Mouse (Mus musculus) left cerebral cortex, postnatal 36 days (tissue): Measurements from ENCODE around the gene Nlrc5. TPM values are rescaled to one million over a fixed set of nuclear protein-coding genes. Genes with fewer than 3 reads are reported as not detected.

ENCODE experiments used
- DNase-seq, 2 experiments: peaks; one replicate each; pipeline ENCODE4 v3.0.0; 2021 to 2022; ENCODE audit warnings: low spot score in 2 of 2, mixed read lengths in 1 of 2
- intact Hi-C: fragments of 180-260 bp; cut with DNase I; formaldehyde crosslinking; loops from one replicate; pipeline ENCODE4 v1.15.1; 2025
- total RNA-seq, 2 experiments: library from RNA; stranded (reverse); gene quantifications; 2 replicates each; pipeline ENCODE4 v1.2.3; 2021

Nlrc5 gene
- total RNA-seq, 2 experiments from 2014 or later = 0.42 to 0.95 TPM

- intact Hi-C loops = no loop called here
- DNase-seq = no peak
These were observed 19.8 kb downstream of the Nlrc5 start for GRCm38 (mm10) chr8:94453868-94454488.

- DNase-seq = no peak
- intact Hi-C loops = no loop called here
These were observed 20.7 kb downstream of the Nlrc5 start for GRCm38 (mm10) chr8:94454905-94455304.

- intact Hi-C loops = no loop called here
- no peak for DNase-seq
These were observed 21.9 kb downstream of the Nlrc5 start for GRCm38 (mm10) chr8:94456071-94456470.

- no peak for DNase-seq
- intact Hi-C loops = no loop called here
These were observed 24.4 kb downstream of the Nlrc5 start for GRCm38 (mm10) chr8:94458567-94458966.

- no peak for DNase-seq
- intact Hi-C loops = no loop called here
These were observed 35.5 kb downstream of the Nlrc5 start for GRCm38 (mm10) chr8:94469656-94470055.

GRCm38 (mm10) chr8:94470794-94471193 is 36.6 kb downstream of the Nlrc5 start:
- DNase-seq = no peak
- intact Hi-C loops = no loop called here

GRCm38 (mm10) chr8:94471281-94471680 is 37.1 kb downstream of the Nlrc5 start:
- intact Hi-C loops = no loop called here
- no peak for DNase-seq

GRCm38 (mm10) chr8:94472741-94473140 is 38.6 kb downstream of the Nlrc5 start:
- intact Hi-C loops = no loop called here
- no peak for DNase-seq

- no peak for DNase-seq
- intact Hi-C loops = no loop called here
These were observed 39.3 kb downstream of the Nlrc5 start for GRCm38 (mm10) chr8:94473431-94473830.

GRCm38 (mm10) chr8:94475786-94476185 is 41.6 kb downstream of the Nlrc5 start:
- intact Hi-C loops = no loop called here
- no peak for DNase-seq

GRCm38 (mm10) chr8:94476846-94477245 is 42.7 kb downstream of the Nlrc5 start:
- no peak for DNase-seq
- intact Hi-C loops = no loop called here

- intact Hi-C loops = no loop called here
- DNase-seq = no peak
These were observed 47.9 kb downstream of the Nlrc5 start for GRCm38 (mm10) chr8:94482051-94482450.

GRCm38 (mm10) chr8:94485288-94485687 is 51.1 kb downstream of the Nlrc5 start:
- intact Hi-C loops = no loop called here
- DNase-seq = no peak

GRCm38 (mm10) chr8:94485882-94486281 is 51.7 kb downstream of the Nlrc5 start:
- DNase-seq = peak in 1 of 2 experiments; percentile 17
- intact Hi-C loops = no loop called here

- DNase-seq = no peak
- intact Hi-C loops = no loop called here
These were observed 53.9 kb downstream of the Nlrc5 start for GRCm38 (mm10) chr8:94488016-94488415.

- intact Hi-C loops = no loop called here
These were observed 55.8 kb downstream of the Nlrc5 start for GRCm38 (mm10) chr8:94489809-94490483.

GRCm38 (mm10) chr8:94492021-94492681 is 58.0 kb downstream of the Nlrc5 start:
- peak; percentile 70 to 72 for DNase-seq
- intact Hi-C loops = loop anchor here (1.0 to 2.0 kb wide), 3 partner anchors 92 to 211 kb away; no protein-coding TSS in a partner anchor

More at GRCm38 (mm10) chr8:94489809-94490483, 55.8 kb downstream of the Nlrc5 start:
- DNase-seq = no peak

GRCm38 (mm10) chr8:94493240-94493639 is 59.1 kb downstream of the Nlrc5 start:
- no peak for DNase-seq
- intact Hi-C loops = loop anchor here (2.0 kb wide), 2 partner anchors 162 to 210 kb away; no protein-coding TSS in a partner anchor

- intact Hi-C loops = no loop called here
These were observed 81.5 kb downstream of the Nlrc5 start for GRCm38 (mm10) chr8:94515430-94516208.

GRCm38 (mm10) chr8:94516209-94516593 is 82.0 kb downstream of the Nlrc5 start:
- intact Hi-C loops = no loop called here
- DNase-seq = no peak

More at GRCm38 (mm10) chr8:94515430-94516208, 81.5 kb downstream of the Nlrc5 start:
- DNase-seq = no peak
